Mouse (Mus musculus): ENCODE data around the gene Gna13. TPM values are rescaled to one million over a fixed set of nuclear protein-coding genes. Genes with fewer than 3 reads are reported as not detected.

Gene Gna13
- polyA plus RNA-seq, 1 experiment = 35.5 TPM

DNA sequence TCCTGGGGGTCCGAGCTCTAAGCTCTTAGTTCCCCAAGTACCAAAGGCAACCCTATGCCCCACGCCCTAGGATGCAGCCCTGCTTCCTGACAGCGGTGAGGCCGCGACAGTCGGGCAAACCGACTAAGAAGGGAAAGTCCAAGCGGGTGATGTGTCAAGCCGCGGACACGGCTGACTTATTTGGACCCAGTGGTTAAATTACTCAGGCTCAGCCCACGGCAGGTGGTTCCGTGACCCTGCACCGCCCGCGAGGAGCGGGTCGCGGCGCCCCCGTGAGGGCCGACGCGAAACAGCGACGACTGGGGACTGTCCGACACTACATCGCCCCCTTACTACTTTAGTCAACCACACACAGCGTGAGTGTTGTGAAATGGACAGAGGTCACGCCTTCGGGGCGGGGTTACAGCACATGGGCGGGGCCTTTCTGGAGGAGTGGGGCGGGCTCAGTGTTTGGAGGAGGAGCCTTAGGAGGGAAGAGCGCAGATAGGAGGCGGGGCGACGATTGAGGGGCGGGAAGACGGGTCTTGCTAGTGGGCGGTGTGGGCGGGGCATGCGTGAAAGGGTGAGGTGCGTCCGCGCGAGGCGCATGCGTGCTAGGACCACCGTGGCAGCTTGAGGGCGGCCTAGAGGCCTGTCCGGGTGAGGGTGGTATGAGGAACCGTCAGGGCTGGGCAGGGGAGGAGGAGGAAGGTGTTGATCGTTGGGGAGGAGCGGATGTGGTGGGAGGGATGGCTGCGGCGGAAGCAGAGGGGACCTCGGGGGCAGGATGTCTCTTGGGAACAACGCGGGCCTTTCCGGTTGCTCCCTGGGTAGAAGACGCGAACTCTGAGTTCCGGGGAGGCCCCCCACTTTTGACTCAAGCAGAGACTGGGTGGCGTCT, 63.0 kb downstream of the Gna13 start, which contains the start of gene Amz2:
Amz2 (plus strand) TSS at position 555 of the 880 bp plus-strand sequence.
- peak within 1 kb of the TSS; percentile 26; the same call in 1 of the 2 replicates for H3K27ac ChIP-seq (ENCODE audit: insufficient read depth, low read length)
- peaks cover 2% of the 10 kb centered on the region for H3K4me1 ChIP-seq (ENCODE audit: control insufficient read depth, insufficient read depth, low read length)
- peak; percentile 91 for TF ChIP-seq POLR2A (IDR thresholded peaks at IDR 0.05; ENCODE audit: extremely low read depth, insufficient read depth, low read length)
- TF ChIP-seq CTCF (IDR thresholded peaks at IDR 0.05; ENCODE audit: extremely low read depth, insufficient read depth, low read length) = peak; percentile 63
- peak within 1 kb of the TSS; percentile 87 for H3K4me3 ChIP-seq (ENCODE audit: insufficient read depth, low read length)

DNA sequence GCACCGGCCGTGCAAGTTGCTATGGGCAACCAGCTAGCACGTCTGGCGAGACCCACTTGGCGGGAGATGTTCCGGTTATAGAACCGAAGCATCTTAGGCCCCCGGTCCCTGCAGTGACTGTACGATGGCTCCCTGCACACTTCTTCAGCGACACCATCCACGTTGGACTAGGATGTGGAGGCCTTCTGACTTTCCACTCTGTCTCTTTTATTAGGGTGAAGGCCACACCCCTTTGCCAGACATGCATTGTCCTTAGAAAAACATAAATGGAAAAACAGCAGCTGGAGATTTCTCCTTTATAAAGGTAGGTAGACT, 63.6 kb downstream of the Gna13 start:
- TF ChIP-seq CTCF (IDR thresholded peaks at IDR 0.05; ENCODE audit: extremely low read depth, insufficient read depth, low read length) (no peak), POLR2A (IDR thresholded peaks at IDR 0.05; ENCODE audit: extremely low read depth, insufficient read depth, low read length) (no peak)
- peaks cover 2% of the 10 kb centered on the region for H3K4me1 ChIP-seq (ENCODE audit: control insufficient read depth, insufficient read depth, low read length)
- peak overlapping the region; percentile 87 for H3K4me3 ChIP-seq (ENCODE audit: insufficient read depth, low read length)
- H3K27ac ChIP-seq (ENCODE audit: insufficient read depth, low read length) = 0 out of 2 replicates have a peak overlapping the region, but pooled peaks have one; percentile 26

DNA sequence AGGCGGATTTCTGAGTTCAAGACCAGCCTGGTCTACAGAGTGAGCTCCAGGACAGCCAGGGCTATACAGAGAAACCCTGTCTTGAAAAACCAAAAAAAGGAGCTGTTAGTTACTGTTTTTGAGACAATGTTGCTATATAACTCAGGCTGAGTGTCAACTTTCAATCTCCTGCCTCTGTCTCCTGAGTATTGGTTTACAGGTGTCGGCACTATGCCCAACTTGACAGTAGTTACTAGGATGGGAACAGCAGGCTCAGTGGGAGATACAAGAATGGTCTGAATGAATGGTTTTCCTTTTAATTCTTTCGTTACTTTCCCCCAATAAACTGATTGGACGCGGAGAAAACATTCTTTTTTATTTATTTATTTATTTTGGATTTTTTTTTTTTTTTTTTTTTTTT, 64.7 kb downstream of the Gna13 start:
- Histone ChIP-seq H3K4me1 (ENCODE audit: control insufficient read depth, insufficient read depth, low read length) (peaks cover 2% of the 10 kb centered on the region), H3K27ac (ENCODE audit: insufficient read depth, low read length) (no peak overlapping the region), H3K4me3 (ENCODE audit: insufficient read depth, low read length) (no peak overlapping the region)
- TF ChIP-seq POLR2A (IDR thresholded peaks at IDR 0.05; ENCODE audit: extremely low read depth, insufficient read depth, low read length) (no peak), CTCF (IDR thresholded peaks at IDR 0.05; ENCODE audit: extremely low read depth, insufficient read depth, low read length) (no peak)

DNA sequence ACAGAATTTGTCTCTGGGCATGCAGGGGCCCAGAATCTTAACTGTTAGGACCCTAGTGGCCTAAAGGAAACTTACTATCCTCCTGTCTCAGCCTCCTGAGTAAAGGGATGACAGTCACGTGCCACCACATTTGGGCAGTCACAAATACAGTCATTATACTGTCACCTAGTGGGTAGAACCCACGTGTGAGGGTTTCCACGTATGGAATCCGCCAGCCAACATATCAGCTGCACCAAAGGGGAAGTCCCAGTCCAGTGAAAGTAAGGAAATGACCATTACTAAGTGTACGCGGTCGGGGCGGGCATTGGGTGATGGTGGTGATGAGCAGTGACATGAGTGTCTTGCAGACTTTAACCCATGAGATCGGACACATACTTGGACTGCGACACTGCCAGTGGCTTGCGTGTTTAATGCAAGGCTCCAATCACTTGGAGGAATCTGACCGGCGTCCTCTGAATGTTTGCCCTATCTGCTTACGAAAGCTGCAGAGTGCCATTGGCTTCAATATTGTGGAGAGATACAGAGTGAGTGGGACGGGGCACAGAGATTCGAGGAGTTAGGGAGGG, 71.7 kb downstream of the Gna13 start:
- TF ChIP-seq POLR2A (IDR thresholded peaks at IDR 0.05; ENCODE audit: extremely low read depth, insufficient read depth, low read length) (no peak), CTCF (IDR thresholded peaks at IDR 0.05; ENCODE audit: extremely low read depth, insufficient read depth, low read length) (no peak)

DNA sequence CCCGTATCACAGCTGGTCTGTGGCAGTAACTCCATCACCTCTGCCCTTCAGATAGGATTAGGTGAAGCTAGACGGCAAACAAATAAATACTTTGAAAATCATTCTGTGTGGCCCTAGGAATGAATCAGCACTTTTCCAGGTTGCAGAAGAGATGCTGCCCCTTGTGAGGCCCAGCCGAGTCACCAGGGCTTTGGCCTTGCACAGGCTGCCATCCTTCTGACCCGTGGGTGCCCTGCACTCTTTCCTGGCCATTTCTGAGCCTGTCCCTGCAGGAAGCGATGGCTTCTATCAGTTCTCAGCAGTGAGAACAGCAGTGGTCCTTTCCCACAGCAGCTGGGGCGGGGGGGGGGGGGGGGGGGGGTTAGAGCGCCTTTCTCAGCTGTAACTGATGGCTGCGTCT, 74.3 kb downstream of the Gna13 start:
- TF ChIP-seq POLR2A (IDR thresholded peaks at IDR 0.05; ENCODE audit: extremely low read depth, insufficient read depth, low read length) (no peak), CTCF (IDR thresholded peaks at IDR 0.05; ENCODE audit: extremely low read depth, insufficient read depth, low read length) (no peak)
- H3K27ac ChIP-seq (ENCODE audit: insufficient read depth, low read length) = no peak overlapping the region
- H3K4me3 ChIP-seq (ENCODE audit: insufficient read depth, low read length) = no peak overlapping the region
- no peaks in the 10 kb centered on the region for H3K4me1 ChIP-seq (ENCODE audit: control insufficient read depth, insufficient read depth, low read length)

More for the DNA sequence above, 71.7 kb downstream of the Gna13 start:
- H3K4me1 ChIP-seq (ENCODE audit: control insufficient read depth, insufficient read depth, low read length) = no peaks in the 10 kb centered on the region
- no peak overlapping the region for H3K27ac ChIP-seq (ENCODE audit: insufficient read depth, low read length)
- no peak overlapping the region for H3K4me3 ChIP-seq (ENCODE audit: insufficient read depth, low read length)

DNA sequence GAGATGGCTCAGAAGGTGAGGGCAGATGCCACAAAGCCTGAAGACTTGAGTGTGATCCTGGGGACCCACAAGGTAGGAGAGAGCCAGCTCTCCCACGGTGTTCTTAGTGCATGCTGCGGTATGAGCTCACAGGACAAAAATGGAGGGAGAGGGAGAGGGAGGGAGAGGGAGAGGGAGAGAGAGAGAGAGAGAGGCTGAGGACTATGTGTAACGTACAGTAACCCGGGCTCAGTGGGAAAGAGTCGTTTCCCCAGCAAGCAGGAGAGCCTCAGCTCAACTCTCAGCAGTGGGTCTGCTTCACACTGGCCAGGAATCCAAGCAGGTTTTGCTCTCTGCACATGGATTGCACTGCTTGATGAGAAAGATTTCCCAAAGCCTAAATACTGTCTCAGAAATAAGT, 76.6 kb downstream of the Gna13 start:
- TF ChIP-seq CTCF (IDR thresholded peaks at IDR 0.05; ENCODE audit: extremely low read depth, insufficient read depth, low read length) (no peak), POLR2A (IDR thresholded peaks at IDR 0.05; ENCODE audit: extremely low read depth, insufficient read depth, low read length) (no peak)
- Histone ChIP-seq H3K4me3 (ENCODE audit: insufficient read depth, low read length) (peak overlapping the region; percentile 23; the same call in 1 of the 2 replicates), H3K27ac (ENCODE audit: insufficient read depth, low read length) (no peak overlapping the region), H3K4me1 (ENCODE audit: control insufficient read depth, insufficient read depth, low read length) (no peaks in the 10 kb centered on the region)

DNA sequence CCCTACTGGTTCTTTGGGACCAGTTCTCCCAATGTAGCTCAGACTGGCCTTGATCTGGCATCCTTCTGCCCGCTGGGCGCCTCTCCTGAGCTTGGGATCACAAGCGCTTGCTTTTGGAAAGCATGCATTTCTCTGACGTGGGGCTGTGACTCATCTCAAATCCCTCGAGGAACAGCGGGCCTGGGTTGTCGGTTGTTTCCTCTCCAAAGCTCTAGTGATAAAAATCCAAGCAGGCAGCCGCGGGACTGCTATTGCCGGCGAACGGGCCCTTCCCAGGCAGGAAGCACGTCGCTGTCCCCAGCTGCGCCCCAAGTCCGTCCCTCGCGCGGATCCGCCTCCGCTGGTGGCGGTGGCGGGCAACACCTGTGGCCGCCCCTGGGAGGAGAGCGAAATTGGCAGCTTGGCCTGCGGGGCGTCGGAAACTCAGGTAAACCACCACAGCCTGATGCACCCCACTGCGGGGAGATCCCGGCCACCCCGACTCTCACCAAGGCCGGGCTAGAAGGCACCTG, 77.3 kb downstream of the Gna13 start:
- H3K4me1 ChIP-seq (ENCODE audit: control insufficient read depth, insufficient read depth, low read length) = no peaks in the 10 kb centered on the region
- TF ChIP-seq CTCF (IDR thresholded peaks at IDR 0.05; ENCODE audit: extremely low read depth, insufficient read depth, low read length) (no peak), POLR2A (IDR thresholded peaks at IDR 0.05; ENCODE audit: extremely low read depth, insufficient read depth, low read length) (0 out of 2 replicates have a peak, but pooled peaks have one; percentile 6)
- no peak overlapping the region; the same call in 1 of the 2 replicates for H3K27ac ChIP-seq (ENCODE audit: insufficient read depth, low read length)
- peak overlapping the region; percentile 23 for H3K4me3 ChIP-seq (ENCODE audit: insufficient read depth, low read length)

DNA sequence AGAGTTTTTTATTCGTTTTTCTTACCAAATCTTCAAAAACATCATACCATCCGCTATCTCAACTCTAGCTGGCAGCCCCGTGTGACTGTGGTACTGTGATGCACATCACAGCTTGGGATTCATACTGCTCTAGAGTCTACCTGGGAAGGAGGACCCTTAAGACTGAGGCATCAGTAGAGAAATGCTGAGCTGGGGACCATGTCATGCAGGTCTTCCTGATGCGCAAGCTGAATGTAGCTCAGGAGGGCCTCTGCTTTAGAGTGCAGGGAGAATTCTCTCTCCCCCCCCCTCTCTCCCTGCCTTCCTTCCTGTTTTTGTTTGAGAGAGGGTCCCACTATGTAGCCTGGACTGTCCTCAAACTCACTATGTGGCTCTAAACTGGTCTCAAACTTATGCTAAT, 78.0 kb downstream of the Gna13 start:
- no peaks in the 10 kb centered on the region for H3K4me1 ChIP-seq (ENCODE audit: control insufficient read depth, insufficient read depth, low read length)
- H3K4me3 ChIP-seq (ENCODE audit: insufficient read depth, low read length) = peak overlapping the region; percentile 23; the same call in 1 of the 2 replicates
- H3K27ac ChIP-seq (ENCODE audit: insufficient read depth, low read length) = no peak overlapping the region
- TF ChIP-seq CTCF (IDR thresholded peaks at IDR 0.05; ENCODE audit: extremely low read depth, insufficient read depth, low read length) (no peak), POLR2A (IDR thresholded peaks at IDR 0.05; ENCODE audit: extremely low read depth, insufficient read depth, low read length) (no peak)

DNA sequence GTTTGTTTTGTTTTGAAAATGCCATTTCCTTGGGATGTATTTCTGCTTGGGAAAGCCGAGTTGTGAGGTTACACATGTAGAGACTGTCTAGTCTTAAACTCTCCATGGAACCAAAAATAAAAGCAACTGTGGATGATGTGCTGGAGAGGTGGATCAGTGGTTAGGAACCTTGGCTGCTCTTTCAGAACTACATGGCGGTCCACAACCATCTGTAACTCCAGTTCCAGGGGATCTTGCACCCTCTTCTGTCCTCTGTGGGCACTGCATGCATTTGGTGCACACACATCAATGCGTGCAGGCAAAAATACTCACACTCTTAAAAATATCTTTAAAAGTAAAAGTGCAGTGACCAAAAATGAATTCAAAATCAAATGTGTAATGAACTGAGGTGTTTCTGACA, 78.5 kb downstream of the Gna13 start:
- no peaks in the 10 kb centered on the region for H3K4me1 ChIP-seq (ENCODE audit: control insufficient read depth, insufficient read depth, low read length)
- TF ChIP-seq CTCF (IDR thresholded peaks at IDR 0.05; ENCODE audit: extremely low read depth, insufficient read depth, low read length) (peak; percentile 65), POLR2A (IDR thresholded peaks at IDR 0.05; ENCODE audit: extremely low read depth, insufficient read depth, low read length) (no peak)
- H3K4me3 ChIP-seq (ENCODE audit: insufficient read depth, low read length) = no peak overlapping the region
- H3K27ac ChIP-seq (ENCODE audit: insufficient read depth, low read length) = no peak overlapping the region

Data from cortical plate, adult 2 months (tissue).